In the genomic region with DNA sequence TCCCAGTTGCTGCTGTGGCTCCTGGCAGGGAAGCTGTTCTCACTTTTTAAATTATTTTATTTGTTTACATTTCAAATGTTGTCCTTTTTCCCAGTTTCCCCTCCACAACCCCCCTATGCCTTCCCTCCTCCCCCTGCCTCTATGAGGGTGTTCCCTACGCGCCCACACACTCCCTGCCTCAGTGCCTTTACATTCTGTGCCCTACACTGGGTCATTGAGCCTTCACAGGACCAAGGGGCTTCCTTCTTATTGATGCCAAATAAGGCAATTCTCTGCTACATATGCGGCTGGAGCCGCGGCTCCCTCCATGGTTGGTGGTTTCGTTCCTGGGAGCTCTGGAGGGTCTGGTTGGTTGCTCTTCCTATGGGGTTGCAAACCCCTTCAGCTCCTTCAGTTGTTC, we compare ENCODE assay signal across 26 mouse cellular contexts.
A peak's percentile ranks its signal among the peaks of the same experiment; 100 is the strongest.
DNase-seq lines count a peak whose midpoint lies in the region; ATAC-seq and TF ChIP-seq lines count a peak whose summit lies in the region.
"Had no signal": no experiment of that assay in that cellular context is flagged by ENCODE, and none has a peak within 500 bp of the region (broad histone marks: within the 10 kb centered on the region; RNA-seq: fewer than 3 reads in every experiment).

No protein-coding gene starts in this region.

- no peak overlapping the region for H3K4me3 ChIP-seq in heart, embryonic 16.5 days (ENCODE audit: low read length)
- H3K4me3 ChIP-seq in kidney, embryonic 16.5 days (ENCODE audit: low read length) = no peak overlapping the region
- H3K4me3 ChIP-seq in midbrain, embryonic 11.5 days (ENCODE audit: low read depth, low read length) = no peak overlapping the region
- H3K4me3 ChIP-seq in midbrain, postnatal 0 days (ENCODE audit: low read depth, low read length) = no peak overlapping the region
- H3K4me3 ChIP-seq: embryonic facial prominence, embryonic 13.5 days; embryonic facial prominence, embryonic 15.5 days; erythroblast, embryonic 14.5 days; forebrain, embryonic 10.5 days; forebrain, embryonic 12.5 days had no signal

- WGBS in heart, embryonic 16.5 days = 68% methylated on average over 6 of the region's 6 CpGs
- WGBS in kidney, embryonic 16.5 days = 70% methylated on average over 6 of the region's 6 CpGs
- 77% methylated on average over 6 of the region's 6 CpGs for WGBS in midbrain, embryonic 11.5 days
- 90% methylated on average over 6 of the region's 6 CpGs for WGBS in midbrain, postnatal 0 days

- intact Hi-C loops in heart, postnatal 25 days (cut with DNase I) = no loop called here

- no peak overlapping the region for H3K27ac ChIP-seq in heart, embryonic 16.5 days (ENCODE audit: low read length)
- H3K27ac ChIP-seq in kidney, embryonic 16.5 days (ENCODE audit: low read length) = no peak overlapping the region
- H3K27ac ChIP-seq in midbrain, embryonic 11.5 days (ENCODE audit: low read depth, low read length) = no peak overlapping the region
- H3K27ac ChIP-seq in midbrain, postnatal 0 days (ENCODE audit: low read depth, low read length) = no peak overlapping the region
- H3K27ac ChIP-seq: embryonic facial prominence, embryonic 13.5 days; embryonic facial prominence, embryonic 15.5 days; forebrain, embryonic 10.5 days; forebrain, embryonic 12.5 days had no signal

- H3K4me1 ChIP-seq in heart, embryonic 16.5 days (ENCODE audit: control insufficient read depth, insufficient read depth, low read length) = 0 out of 2 replicates have a peak, but pooled peaks cover 5% of the 10 kb centered on the region
- H3K4me1 ChIP-seq in kidney, embryonic 16.5 days (ENCODE audit: insufficient read depth, low read length) = no peaks in the 10 kb centered on the region
- no peaks in the 10 kb centered on the region for H3K4me1 ChIP-seq in midbrain, embryonic 11.5 days (ENCODE audit: control insufficient read depth, insufficient read depth, low read length)
- no peaks in the 10 kb centered on the region for H3K4me1 ChIP-seq in midbrain, postnatal 0 days (ENCODE audit: insufficient read depth, low read length)
- H3K4me1 ChIP-seq: embryonic facial prominence, embryonic 13.5 days; embryonic facial prominence, embryonic 15.5 days; forebrain, embryonic 10.5 days; forebrain, embryonic 12.5 days had no signal

- ATAC-seq in heart, embryonic 16.5 days (replicated peaks; ENCODE audit: extremely low read depth, insufficient read depth, low FRiP score) = no peak
- ATAC-seq in kidney, embryonic 16.5 days (ENCODE audit: low FRiP score, low TSS enrichment) = 0 out of 2 replicates have a peak, but pooled peaks have one; percentile 55
- no peak for ATAC-seq in midbrain, embryonic 11.5 days (ENCODE audit: low FRiP score)
- no peak for ATAC-seq in midbrain, postnatal 0 days (ENCODE audit: low FRiP score)
- ATAC-seq: activated CD4-positive, CD25-positive, alpha-beta regulatory T cell, adult 4 months; forebrain, embryonic 14.5 days; forebrain, embryonic 16.5 days; Patski had no signal

- TF ChIP-seq CTCF in midbrain, postnatal 0 days (IDR thresholded peaks at IDR 0.05) = no peak

- no peaks in the 10 kb centered on the region for H3K9me3 ChIP-seq in heart, embryonic 16.5 days (replicated peaks; ENCODE audit: control insufficient read depth, low read length)
- H3K9me3 ChIP-seq in kidney, embryonic 16.5 days (ENCODE audit: low read length) = no peaks in the 10 kb centered on the region
- no peaks in the 10 kb centered on the region for H3K9me3 ChIP-seq in midbrain, embryonic 11.5 days (ENCODE audit: control insufficient read depth, low read length)
- no peaks in the 10 kb centered on the region for H3K9me3 ChIP-seq in midbrain, postnatal 0 days (ENCODE audit: low read length)
- H3K9me3 ChIP-seq: embryonic facial prominence, embryonic 13.5 days; embryonic facial prominence, embryonic 15.5 days; forebrain, embryonic 10.5 days; forebrain, embryonic 12.5 days had no signal

- H3K9ac ChIP-seq in heart, embryonic 16.5 days (ENCODE audit: low read length) = no peak overlapping the region
- H3K9ac ChIP-seq in kidney, embryonic 16.5 days (replicated peaks; ENCODE audit: low read length) = no peak overlapping the region
- no peak overlapping the region for H3K9ac ChIP-seq in midbrain, embryonic 11.5 days (ENCODE audit: low read length)
- H3K9ac ChIP-seq in midbrain, postnatal 0 days (replicated peaks; ENCODE audit: low read length, poor library complexity, severe bottlenecking) = no peak overlapping the region
- H3K9ac ChIP-seq: embryonic facial prominence, embryonic 13.5 days; embryonic facial prominence, embryonic 15.5 days; forebrain, embryonic 12.5 days had no signal

- no peak for DNase-seq in heart, postnatal 25 days (ENCODE audit: low spot score)
- no peak for DNase-seq in kidney, adult 9 months
- peak; percentile 57 for DNase-seq in midbrain, embryonic 11.5 days (ENCODE audit: low spot score, missing footprints)
- DNase-seq in midbrain, postnatal 0 days (ENCODE audit: low spot score) = no peak
- no peak for DNase-seq in adrenal gland, postnatal 14 days
- DNase-seq: adrenal gland, adult 8-10 months; adrenal gland, postnatal 25 days; cerebellum, adult 11 months; cerebellum, adult 18-20 months; cerebellum, adult 8-10 months; cerebellum, adult 9-11 months; cerebellum, postnatal 14 days; cerebellum, postnatal 36 days; embryo, embryonic 11 days had no signal

- H3K36me3 ChIP-seq in heart, embryonic 16.5 days (ENCODE audit: control insufficient read depth, insufficient read depth) = no peaks in the 10 kb centered on the region
- H3K36me3 ChIP-seq in kidney, embryonic 16.5 days (ENCODE audit: insufficient read depth, low read length) = no peaks in the 10 kb centered on the region
- H3K36me3 ChIP-seq in midbrain, embryonic 11.5 days (ENCODE audit: control insufficient read depth, insufficient read depth, low read length) = no peaks in the 10 kb centered on the region
- no peaks in the 10 kb centered on the region for H3K36me3 ChIP-seq in midbrain, postnatal 0 days (ENCODE audit: insufficient read depth, low read length)
- H3K36me3 ChIP-seq: embryonic facial prominence, embryonic 13.5 days; embryonic facial prominence, embryonic 15.5 days; forebrain, embryonic 10.5 days; forebrain, embryonic 12.5 days; G1E had no signal

- H3K27me3 ChIP-seq in heart, embryonic 16.5 days (ENCODE audit: control insufficient read depth, insufficient read depth, low read length) = no peaks in the 10 kb centered on the region
- no peaks in the 10 kb centered on the region for H3K27me3 ChIP-seq in kidney, embryonic 16.5 days (ENCODE audit: insufficient read depth, low read length)
- no peaks in the 10 kb centered on the region for H3K27me3 ChIP-seq in midbrain, embryonic 11.5 days (ENCODE audit: control insufficient read depth, insufficient read depth, low read length)
- H3K27me3 ChIP-seq in midbrain, postnatal 0 days (ENCODE audit: insufficient read depth, low read length) = no peaks in the 10 kb centered on the region
- H3K27me3 ChIP-seq: embryonic facial prominence, embryonic 13.5 days; embryonic facial prominence, embryonic 15.5 days; forebrain, embryonic 12.5 days; Patski had no signal

- H3K4me2 ChIP-seq in heart, embryonic 16.5 days (ENCODE audit: low read depth, low read length) = peak overlapping the region; percentile 18; the same call in 1 of the 2 replicates
- H3K4me2 ChIP-seq in kidney, embryonic 16.5 days (replicated peaks; ENCODE audit: low read depth, low read length) = no peak overlapping the region
- no peak overlapping the region for H3K4me2 ChIP-seq in midbrain, embryonic 11.5 days
- H3K4me2 ChIP-seq in midbrain, postnatal 0 days (ENCODE audit: low read depth, low read length, poor library complexity, severe bottlenecking) = no peak overlapping the region
- H3K4me2 ChIP-seq: embryonic facial prominence, embryonic 13.5 days; embryonic facial prominence, embryonic 15.5 days; forebrain, embryonic 12.5 days had no signal
